Mouse (Mus musculus) cerebellum, adult 11 months (tissue): ENCODE measurements around the gene Cdr2l.

Experiments
- DNase-seq: peaks from one replicate; pipeline ENCODE4 v3.0.0; 2022

Gene Cdr2l

GRCm38 (mm10) chr11:115408266-115408920, 26.7 kb downstream of the Cdr2l start:
- DNase-seq: no peak

GRCm38 (mm10) chr11:115409556-115409955, 27.8 kb downstream of the Cdr2l start:
- no peak for DNase-seq

DNA sequence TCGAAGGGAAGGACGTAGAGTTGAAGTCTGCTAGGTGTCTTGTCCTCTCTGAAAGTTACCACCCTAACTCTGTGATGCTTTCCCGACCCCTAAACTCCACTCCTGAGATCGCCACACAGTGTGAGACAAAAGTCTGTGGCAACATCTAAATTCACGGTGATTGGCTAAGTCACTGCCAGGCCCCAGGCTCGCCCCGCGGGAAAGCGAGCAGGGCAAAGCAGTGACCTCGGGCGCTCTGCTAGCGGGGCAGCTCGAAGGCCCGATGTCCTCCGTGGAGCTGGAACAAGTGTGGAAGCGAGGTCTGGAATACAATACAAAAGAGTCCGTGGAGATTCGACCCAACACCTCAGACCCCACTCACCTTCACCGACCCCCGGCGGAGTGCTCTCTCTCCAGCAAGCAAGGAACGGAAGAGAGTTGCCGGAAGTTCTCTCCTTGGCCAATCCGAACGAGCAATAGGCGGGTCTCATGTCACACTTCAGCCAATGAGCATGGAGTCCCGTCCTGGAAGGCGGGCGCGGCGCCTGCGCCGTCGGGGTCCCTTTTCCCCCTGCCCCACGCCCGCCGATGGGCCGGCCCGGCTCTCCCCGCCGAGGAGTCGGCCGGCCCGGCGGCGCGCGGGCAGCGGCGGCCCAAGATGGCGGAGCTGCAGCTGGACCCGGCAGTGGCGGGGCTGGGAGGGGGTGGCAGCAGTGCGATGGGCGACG, 38.0 kb downstream of the Cdr2l start, which contains the start of the genes Atp5h and Kctd2:
Gene Atp5h (minus strand): TSS at position 432 of the 707 bp plus-strand sequence.
Gene Kctd2 (plus strand): TSS at position 598 of the 707 bp plus-strand sequence.
- peak; percentile 94 for DNase-seq

DNA sequence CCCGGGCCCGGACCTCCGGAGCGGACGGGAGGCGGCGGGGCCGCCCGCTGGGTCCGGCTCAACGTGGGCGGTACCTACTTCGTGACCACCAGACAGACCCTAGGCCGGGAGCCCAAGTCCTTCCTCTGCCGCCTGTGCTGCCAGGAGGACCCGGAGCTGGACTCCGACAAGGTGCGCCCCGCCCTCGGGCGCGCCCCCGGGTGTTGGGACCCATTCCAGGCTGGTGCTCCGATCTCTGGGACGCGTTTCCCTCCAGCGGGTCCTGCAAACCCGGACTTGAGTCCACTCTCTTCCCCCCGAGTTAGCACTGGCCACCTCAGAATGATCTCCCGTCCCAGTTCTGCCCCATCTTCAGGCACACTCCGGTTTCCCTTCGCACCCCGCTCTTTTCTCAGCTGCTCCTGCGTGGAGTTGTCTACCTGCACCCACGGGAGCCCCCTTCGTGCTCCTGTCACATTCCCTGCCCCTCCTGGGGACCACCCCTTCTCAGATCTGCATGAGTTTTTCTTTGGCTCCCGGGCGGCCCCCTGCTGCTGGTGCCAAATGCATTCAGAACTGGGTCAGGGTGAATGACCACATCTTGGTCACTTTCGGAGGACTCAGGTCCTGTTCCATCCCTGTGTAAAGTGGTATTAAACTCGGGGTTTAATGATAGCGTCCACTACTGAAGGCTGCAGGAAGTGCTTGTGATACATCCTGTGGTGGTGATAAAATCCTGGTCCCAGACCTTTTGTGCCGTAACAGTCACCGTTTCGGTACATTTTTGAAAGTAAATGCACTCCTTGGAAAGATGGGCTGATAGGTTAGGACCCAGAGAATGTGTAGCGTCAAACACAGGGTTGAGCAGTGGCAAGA, 38.8 kb downstream of the Cdr2l start:
- DNase-seq: peak; percentile 75

GRCm38 (mm10) chr11:115421328-115421727, 39.6 kb downstream of the Cdr2l start:
- no peak for DNase-seq

DNA sequence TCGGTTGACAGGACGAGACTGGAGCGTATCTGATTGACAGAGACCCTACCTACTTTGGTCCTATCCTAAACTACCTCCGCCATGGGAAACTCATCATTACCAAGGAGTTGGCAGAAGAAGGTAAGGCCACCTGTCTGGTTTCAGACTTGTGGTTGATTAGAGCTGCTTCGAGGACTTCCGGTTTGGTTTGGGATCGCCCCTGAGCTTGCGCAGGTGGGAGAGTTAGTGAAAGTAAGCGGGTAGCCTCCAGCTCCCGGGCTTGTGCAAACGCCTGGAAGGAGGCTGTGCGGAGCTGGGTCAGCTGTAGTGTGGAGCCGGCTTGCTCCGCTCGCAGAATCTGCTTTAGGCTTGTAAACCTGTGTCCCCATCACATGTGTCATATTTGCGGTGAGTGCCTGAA, 40.3 kb downstream of the Cdr2l start:
- no peak for DNase-seq

DNA sequence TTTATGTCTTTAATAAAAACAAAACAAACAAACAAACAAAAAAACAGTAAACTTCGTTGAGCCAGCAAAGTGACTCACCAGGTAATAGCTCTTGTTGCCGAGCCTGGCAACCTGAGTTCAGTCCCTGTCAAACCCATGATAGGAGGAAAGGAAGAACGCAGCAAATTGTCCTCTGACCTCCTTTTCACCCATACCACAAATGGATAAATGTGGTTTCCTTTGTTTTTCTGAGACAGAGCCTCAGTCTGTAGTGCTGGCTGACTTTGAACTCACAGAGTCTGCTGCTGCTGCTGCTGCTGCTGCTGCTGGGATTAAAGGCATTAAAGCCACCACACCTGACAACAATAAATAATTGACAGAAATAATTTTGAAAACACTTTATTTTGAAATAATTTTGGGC, 41.4 kb downstream of the Cdr2l start:
- no peak for DNase-seq

DNA sequence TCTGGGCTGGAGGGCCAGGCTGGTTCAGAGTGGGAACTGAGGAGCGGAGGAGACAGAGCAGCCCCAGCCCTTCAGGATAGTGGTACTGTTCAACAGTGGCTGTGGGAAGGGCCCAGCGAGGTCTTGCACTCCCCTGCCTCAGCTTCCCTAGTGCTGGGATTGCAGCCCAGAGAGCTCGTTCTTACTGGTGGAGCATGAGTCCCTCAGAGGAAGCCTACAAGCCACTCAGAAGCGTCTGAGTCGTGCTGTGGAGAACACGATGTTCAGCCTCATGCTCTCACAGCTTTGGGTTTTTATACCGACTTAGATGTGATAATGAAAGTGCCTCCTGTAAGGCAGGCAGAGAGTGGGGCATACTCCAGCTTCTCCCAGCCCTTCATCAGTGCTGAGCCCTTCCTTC, 43.0 kb downstream of the Cdr2l start:
- DNase-seq: peak; percentile 7

DNA sequence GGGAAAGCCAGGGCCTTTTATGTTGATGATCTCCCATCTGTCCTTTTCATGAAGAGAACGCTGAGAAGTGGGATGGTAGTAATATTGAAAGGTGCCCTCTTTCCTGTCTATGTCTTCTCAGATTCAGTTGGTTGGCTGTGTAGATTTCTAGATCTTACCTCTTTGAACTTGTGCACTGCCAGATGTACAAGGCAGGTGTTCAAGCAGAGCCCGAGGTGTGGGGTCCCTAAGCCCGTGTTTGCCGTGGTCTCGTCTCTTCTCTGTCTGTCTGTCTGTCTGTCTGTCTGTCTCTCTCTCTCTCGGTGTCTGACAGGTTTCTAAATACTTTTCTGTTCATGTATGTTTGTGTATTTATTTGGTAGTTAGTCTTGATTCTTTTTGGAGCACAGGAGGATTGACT, 44.0 kb downstream of the Cdr2l start:
- no peak for DNase-seq

DNA sequence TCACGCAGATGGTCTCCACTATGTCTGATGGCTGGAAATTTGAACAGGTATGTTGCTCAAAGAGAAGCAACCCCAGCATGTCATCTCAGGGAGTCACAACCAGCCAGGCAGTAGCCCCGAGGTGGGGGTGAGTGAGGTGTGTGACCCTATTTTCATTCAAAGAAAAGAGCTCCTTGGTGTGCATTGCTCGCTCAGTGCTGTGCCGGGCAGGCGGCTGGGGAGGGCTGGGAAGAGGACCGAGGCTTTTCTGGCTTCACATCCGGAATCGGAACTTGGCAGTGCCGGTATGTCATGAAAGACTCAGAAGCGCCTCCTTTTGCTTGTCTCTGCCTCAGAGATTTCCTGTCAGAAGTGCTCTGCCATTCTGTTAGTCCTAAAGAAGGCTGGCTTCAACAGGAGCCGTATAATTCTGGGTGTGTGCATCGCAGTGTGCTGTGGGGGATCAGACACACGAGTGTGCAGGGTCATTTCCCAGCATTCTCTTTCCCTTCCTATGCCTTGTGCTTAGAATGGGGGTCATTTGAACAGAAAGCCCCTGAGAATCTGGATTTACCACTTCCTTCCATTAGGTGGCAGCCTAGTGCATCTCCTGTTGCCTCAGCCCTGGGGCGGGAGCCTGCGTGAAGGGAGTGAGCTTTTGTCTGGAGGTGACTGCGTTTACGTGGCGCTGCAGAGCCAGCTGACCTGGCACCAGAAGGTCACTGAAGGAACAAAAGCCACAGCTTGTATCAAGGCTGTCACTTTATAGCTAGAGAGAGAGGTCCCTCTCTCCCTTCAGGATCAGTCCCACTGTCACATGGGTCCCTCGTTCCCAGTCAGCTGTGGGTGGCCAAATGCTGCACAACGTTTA, 46.0 kb downstream of the Cdr2l start:
- DNase-seq: peak; percentile 73

DNA sequence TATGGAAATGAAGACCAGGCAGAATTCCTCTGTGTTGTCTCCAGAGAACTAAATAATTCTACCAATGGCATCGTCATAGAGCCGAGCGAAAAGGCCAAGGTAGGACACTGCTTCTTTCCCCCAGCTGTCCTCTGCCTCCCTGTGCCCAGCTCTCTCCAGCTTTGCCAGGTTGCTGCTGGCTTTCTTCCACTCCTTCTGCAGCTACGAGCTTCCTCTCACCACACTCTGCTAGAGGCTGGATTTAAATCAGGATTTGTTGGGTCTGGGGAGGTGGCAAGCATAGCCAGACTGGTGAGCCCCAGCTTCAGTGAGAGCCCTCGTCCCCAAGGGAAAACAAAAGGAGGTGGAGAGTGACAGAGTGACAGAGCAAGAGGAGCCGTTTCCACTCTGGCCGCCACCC, 47.6 kb downstream of the Cdr2l start:
- peak; percentile 43 for DNase-seq

DNA sequence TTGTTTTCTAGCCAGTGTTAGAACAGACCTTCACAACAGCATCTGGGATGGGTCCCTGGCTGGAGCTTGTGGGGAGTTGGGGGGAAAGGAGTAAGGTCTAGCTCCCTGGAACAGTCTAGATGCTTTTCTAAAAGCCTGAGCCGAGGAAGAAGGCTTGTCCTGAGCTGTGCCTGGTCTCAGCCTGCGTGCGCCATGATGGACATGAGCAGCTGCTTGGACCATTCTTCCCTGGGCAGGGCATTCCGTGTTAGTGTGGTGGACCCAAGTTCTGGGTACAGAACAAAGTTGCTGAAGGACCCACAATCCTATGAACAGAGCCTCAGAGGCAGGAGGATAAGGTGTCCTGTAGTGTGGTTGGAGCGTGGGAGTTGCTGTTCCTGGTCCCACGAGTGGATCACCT, 48.8 kb downstream of the Cdr2l start:
- no peak for DNase-seq

- DNase-seq: no peak
Measured at GRCm38 (mm10) chr11:115432814-115433213, 51.1 kb downstream of the Cdr2l start.

DNA sequence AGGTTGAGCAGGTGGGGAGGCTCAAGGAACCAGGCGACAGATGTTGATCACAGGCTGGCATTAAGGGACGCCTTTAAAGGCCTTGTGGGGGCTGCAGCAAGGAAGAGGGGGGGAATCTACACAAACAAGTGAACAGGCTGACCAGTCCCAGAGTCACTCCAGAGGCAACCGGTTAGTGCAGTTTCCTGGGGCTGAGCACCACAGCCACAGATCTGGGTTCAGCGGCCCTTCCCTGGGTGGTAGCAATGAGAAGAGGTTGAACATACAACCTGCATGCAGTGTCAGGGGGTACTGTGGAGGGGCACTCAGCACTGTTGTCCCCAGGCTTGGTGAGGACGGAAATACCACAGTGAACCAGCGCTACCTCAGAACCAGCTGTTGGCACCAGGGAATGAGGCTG, 51.6 kb downstream of the Cdr2l start:
- DNase-seq: no peak

DNA sequence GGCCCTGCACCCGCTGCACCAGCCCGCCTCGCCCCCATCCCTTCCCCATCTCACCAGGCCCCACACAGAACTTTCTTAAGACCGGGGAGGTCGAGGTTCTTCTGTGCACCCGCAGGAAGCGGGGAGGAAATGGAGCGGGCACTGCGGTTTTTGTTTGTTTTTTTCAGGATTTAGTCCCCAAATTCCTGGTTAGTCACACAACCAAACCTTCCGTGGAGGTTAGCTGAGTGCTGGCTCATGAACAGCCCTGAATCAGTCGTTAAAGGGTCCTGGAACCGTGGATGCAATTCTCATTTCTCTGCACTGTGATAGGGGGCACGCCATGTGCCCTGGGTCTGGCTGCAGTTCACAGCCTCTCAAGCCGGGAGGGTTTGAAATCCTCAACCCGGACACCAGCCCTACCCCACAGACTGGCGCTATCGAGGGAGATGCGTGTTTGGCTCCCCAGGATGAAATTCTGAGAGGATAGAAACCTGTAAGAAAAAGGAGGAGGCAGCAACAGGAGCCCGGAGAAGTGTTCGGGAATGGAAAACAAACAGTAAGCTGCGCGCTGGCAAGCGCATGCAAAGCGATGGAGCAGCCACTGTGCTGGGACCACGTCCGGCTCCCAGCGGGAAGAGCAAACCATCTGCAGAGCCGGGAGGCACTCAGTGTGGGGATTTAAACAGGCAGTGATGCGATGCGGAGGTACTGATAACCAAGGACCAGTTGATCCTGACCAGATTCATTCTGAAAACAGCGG, 54.1 kb downstream of the Cdr2l start:
- DNase-seq: peak; percentile 68

GRCm38 (mm10) chr11:115437571-115438122, 55.9 kb downstream of the Cdr2l start:
- DNase-seq: no peak

DNA sequence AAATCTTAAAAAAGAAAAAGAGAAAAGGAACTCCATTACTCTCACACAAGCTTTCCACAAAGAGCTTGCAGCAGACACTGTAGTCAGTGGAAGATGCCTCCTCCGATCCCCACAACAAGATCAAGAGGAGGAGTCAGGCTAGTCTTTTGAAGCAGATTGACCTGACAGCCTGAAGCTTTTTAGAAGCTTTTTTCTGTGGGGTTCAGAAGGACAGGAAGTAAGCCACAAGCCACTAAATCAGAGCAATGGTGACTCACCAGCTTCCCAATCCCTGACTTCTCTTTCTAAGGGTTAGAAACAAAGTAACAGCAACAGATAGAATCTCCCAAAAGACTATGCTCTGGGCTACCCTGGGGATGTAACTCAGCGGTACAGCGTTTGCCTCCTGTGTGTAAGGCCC, 57.6 kb downstream of the Cdr2l start:
- DNase-seq: no peak

GRCm38 (mm10) chr11:115439906-115440595, 58.3 kb downstream of the Cdr2l start, which contains the start of gene Trim80:
TSS of gene Trim80 (plus strand) at chr11:115440545.
- DNase-seq: no peak

GRCm38 (mm10) chr11:115441417-115441816, 59.7 kb downstream of the Cdr2l start:
- no peak for DNase-seq
